Mouse (Mus musculus): ENCODE measurements around the gene Krt17.

- no peak for TF ChIP-seq FLI1 (IDR thresholded peaks at IDR 0.05; ENCODE audit: low read length)
- no peak for TF ChIP-seq GATA1 (IDR thresholded peaks at IDR 0.05; ENCODE audit: borderline replicate concordance, low read length)
Observed at GRCm38 (mm10) chr11:100248852-100249465, 11.9 kb downstream of the Krt17 start, which contains the start of gene Krt16.

Measured in megakaryocyte, embryonic 14.5 days (primary cell).